Mouse (Mus musculus): ENCODE results near the gene Icosl.

DNA sequence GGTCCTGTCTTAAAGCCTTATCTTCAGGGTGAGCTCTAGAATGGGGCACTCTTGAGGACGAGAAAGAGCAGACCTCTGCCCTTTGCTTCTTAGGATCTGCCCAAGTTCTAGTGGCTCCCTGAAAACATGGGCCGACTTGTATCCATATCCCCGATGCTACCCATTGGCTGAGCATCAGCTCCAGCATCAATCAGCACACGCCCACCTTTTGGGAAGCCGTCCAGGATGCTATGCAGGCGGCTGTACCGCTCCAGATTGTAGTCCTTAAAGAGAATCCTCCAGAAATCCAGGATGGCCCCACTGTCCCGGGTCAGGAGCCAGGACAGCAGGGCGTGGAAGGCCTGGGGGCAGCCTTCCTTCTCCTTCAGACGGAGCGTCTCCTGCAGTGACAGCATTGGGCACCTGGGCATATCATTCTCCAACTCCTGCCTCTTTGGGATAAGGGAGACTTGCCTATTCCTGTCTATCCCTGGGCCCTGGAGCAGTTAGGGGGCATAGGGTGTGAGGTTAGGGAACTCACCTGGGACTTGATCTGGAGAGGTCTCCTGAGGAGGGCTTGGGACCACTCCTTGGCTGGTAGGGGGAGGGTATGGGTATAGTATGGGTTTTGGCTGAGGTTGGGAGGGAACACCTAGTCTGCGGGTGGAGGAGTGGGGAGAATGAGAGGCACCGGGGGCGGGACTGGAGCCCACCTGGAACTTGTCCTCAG is 26.3 kb upstream of the Icosl start:
- no peak for TF ChIP-seq POLR2A (IDR thresholded peaks at IDR 0.05; ENCODE audit: insufficient read depth, low read depth, low read length)
- TF ChIP-seq CTCF (IDR thresholded peaks at IDR 0.05; ENCODE audit: insufficient read depth, low read depth, low read length), result no peak

Data from olfactory bulb, adult 2 months (tissue).